Mouse (Mus musculus) brain, embryonic 18.5 days (tissue): ENCODE data around the gene Gm44790.
"Not testable (repeated sequence)": the region's sequence is repeated elsewhere in the genome, so short reads cannot be mapped to it uniquely, and the experiment has no call there.

ENCODE experiments used
- DNase-seq: peaks from one replicate; pipeline ENCODE4 v3.0.0-alpha.2; 2012; ENCODE audit warnings: low read depth, low spot score

Gene Gm44790

DNA sequence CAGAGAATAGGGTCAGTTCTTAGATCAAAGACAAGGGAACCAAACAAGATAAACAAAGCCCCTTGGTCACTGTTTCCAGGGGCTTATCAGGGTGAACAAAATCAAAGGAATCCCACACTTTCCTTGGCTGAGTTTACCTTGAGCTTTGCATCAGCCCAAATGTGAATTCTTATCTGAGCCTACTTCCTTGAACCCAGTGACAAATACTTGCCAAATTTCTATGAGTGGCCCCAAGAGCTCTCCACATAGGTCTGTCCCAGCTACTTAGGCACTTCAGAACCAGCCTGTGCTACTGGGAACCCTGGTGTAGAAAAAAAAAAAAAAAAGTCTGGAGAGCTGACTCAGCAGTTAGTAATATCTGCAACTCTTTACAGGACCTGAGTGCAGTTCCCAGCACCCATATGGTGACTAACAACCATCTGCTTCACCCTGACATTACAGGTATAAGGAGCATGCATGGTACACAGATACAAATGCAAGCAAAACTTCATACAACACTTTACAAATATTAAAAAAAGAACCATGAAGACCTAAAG is 48.3 kb downstream of the Gm44790 start:
- no peak for DNase-seq

DNA sequence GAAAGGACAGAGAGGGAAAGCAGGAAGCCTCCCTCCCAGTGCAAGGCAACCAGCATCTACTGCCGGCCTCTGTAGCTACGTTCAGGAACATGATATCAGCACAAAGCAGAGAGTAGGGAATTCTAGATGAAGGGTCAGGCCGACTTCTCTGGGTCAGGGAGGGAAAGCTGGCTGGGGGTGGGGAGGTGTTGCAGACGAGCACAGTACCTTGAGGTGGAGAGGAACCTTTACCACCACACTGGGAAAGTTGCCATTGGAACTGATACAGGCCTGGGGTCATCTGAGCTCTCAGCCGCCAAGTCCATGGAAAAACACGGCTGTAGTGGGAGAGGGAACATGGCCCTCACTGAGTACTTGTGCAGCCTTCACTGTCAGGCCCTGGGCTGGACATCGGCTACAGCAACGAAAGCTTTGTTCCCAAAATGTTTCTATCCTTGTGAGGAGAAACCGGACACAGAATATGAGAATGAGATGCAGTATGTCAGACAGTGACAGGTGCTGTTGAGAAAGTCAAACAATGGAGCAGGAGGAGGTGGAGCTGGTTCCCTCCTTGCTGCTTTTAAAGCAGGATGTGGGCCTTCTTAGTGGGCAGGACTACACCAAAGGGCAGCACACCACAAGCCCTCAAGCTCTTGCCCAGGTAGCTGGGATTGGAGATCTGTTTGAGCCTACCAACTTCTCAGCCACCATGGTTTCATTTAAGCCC is 49.2 kb downstream of the Gm44790 start:
- no peak for DNase-seq

DNA sequence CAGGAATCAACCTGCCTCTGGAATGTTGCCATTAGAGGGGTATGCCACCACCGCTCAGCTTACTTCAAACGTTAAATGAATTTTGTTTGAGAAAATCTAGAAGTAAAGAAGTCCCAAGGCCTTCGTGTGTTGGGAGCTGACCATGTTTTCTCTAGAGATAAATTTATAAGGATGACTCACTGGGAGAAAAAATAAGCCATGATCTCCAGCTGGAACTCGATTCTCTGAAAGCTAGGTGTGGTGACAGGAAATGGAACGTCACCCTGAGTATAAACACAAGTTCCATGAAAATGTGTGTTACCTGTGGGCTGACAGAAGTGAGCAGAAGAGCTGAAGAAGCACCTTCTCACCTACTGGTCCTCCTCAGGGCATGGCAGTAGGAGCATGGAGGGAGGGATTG is 50.5 kb downstream of the Gm44790 start:
- no peak for DNase-seq

DNA sequence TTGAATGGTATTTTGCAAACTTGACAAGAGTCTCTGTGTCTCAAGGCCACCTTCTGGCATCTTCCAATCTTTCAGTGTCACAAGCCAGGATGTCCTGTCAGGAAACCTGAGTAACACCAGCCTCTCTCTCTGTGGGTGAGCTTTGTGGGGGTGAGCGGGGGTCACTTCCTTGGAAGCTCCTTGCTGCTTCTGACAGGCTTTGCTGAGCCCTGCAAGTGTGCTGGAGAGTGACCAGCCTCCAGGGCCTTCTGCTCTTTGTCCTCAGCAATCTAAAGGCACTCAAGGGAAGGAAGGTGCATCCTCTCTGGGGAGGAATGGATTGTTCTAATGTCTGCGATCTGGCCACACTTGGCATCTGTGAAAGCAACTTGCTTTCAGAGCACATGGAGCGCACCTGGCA is 52.9 kb downstream of the Gm44790 start:
- no peak for DNase-seq

DNA sequence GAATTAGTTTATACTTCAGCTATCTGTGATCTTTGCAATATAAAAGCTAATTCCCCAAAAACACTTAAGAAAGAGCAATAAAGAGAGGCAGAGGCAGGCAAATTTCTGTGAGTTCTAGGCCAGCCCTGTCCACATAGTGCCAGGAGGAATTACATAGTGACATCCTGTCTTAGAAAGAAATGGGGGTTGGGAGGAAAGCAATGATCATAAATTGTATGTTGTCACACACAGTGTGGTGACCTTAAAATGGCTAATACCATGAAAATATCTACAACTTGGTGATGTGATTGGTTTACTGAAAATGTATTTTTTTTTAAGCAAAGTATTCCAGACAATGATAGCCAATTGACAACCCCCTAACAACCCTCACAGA is 53.3 kb downstream of the Gm44790 start:
- DNase-seq: no peak

DNA sequence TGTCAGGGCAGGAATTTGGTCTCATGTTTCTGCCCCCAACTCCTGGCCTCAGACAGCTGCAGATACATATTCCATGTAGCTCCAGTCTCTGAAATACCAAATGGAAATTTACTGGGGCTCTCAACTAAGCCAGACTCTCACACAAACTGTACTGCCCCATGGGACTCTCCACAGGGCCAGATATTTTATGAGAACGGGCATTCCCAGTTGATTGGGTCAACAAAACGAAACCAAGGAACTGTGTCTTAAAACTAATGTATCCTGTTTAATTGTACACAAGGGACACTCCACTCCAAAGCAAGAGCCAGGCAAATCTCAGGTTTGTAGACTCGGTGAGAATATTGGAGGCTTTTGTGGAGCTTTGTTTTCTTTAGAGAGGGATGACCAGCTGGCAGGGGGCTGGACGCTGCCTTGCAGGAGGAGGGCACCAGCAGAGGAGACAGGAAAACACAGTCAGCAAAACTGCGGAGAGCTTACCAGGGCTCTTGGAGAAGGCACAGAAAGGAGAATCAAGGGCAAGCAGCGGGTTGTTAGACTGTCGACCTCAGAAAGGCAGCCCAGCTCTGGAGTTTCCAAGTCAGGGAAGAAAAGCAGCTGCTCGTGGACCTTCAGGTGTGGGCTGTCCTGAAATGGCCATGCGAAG is 53.9 kb downstream of the Gm44790 start:
- no peak for DNase-seq

DNA sequence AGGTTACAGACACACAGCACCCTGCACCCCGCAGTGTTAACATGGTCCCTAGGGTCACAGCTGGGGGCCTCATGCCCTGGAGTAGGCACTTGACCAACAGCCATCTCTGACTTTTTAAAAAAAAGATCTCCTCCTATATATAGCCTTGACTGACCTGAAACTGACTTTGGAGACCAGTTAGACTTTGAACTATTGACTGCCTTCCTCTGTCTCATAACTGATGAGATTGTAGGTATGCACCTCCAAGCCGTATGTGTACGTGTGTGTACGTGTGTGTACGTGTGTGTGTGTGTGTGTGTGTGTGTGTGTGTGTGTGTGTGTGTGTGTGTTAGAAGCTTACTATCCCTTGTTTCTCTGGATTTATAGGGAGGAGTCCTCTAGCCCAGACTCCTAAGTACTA is 55.4 kb downstream of the Gm44790 start:
- DNase-seq: no peak

DNA sequence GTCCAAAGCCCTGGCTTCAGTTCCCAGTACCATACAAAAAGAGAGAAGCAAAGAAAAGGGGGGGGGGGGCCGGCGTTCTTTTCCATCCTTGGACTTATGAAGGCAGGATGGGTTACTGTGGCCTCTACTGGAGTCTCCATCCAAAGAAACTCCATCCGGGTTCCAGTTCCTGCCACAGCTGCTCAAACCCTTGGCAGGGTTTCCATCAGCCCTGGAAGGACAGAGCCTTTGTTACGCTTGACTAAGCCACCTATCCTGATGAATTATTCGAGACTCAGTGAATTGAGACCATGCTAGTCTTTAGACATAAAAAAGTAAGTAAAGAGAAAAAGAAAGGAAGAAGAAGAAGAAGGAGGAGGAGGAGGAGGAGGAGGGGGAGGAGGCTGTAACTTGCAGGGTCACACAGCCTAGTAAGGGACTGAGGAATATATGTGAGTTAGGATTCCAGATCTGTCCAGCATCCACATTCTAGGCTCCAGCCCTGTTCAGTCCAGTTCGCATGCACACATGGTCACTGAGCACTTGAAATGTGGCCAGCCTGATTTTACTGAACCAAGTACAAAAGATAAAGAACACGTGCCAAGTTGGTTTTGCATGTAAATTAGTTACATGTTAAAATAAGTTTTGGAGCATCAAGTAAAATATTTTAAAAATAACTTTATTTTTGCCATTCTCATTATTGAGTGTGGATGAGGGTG is 59.6 kb downstream of the Gm44790 start:
- DNase-seq: no peak

DNA sequence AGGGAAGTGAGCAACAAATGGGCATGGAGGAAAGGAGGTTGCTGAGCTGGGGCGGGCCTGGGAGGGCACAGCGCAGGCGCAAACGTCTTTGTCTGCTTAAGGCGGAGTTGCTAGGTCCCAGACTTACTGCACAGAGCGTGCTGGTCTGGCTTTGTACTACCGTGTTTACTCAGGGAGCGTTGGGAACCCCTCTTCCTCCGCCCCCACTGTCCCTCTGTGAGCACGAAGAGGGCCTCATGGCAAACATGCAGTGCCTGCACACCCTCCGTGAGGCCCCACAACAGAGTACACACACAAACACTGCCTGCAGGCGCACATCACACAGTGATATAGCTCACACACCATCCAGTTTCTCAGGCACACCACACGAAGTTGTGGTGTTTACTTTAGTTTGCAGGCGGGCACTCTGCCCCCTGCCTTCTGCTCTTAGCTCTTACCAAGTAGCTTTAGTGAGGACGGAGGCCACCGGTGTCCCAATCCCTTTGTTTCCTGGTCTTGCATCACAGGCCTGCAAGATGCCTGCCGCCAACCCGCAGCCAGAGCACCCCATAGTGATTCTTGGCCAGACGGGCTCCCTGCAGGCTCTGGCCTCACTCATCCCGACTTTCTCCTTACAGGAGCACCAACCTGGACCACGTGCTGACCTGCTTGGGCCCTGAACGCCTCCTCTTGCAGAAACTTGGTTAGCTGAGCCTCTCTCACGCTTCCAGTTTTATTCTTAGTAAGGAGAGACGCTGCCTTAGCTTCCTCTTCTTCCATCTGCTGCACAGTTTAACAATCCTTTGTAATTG is 61.1 kb downstream of the Gm44790 start:
- DNase-seq: peak; percentile 59

DNA sequence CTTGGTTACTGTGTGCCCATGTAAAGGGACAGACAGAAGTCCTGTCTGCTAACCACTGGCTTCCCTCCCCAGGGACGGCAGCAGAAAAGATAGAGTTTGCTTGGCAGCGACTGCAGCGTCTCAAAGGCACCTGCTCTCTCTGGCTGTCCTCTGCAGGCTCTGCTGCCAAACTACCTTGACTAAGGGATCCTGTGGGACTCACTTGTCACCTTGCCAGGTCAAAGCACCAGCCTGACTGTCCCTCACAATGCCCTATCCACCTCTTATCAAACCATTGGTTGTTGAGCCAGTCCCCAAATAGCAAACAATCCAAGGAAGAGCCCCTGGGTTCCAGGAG is 61.7 kb downstream of the Gm44790 start:
- no peak for DNase-seq

DNA sequence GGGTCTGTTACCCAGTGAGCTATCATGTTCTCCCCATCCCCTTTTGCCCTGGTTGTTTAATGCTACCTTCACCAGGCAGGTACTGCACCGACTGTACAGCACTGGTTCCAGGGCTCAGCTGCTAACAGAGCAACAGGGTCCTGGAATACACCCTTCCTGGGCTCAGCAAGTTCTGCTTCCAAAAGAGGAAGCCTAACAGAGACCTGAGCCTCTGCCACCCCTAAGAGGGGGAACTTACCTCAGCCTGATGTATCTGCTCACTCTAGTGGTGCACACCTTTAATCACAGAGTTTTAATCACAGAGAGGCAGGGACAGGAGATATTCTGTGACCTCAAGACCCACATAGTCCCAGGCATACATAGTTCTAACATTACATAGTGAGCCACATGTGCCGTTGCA is 63.5 kb downstream of the Gm44790 start:
- DNase-seq: no peak

DNA sequence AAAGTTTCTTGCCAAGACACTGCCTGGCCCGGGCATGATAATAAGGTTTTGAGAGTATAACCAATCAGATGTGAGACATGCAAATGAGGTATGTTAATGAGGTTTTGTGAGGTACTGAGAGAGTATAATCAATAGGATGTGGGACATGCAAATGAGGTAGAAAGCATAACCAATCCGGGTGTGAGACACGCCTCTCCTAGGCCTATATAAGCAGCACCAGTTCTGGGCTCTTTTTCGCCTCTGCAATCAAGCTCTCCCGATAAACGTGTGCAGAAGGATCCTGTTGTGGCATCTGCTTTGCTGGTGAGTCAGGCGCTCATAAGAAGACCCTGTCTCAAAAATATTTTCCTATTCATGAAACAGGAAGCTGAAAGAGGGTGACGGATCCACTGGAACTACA is 64.0 kb downstream of the Gm44790 start:
- DNase-seq: not testable (repeated sequence)

DNA sequence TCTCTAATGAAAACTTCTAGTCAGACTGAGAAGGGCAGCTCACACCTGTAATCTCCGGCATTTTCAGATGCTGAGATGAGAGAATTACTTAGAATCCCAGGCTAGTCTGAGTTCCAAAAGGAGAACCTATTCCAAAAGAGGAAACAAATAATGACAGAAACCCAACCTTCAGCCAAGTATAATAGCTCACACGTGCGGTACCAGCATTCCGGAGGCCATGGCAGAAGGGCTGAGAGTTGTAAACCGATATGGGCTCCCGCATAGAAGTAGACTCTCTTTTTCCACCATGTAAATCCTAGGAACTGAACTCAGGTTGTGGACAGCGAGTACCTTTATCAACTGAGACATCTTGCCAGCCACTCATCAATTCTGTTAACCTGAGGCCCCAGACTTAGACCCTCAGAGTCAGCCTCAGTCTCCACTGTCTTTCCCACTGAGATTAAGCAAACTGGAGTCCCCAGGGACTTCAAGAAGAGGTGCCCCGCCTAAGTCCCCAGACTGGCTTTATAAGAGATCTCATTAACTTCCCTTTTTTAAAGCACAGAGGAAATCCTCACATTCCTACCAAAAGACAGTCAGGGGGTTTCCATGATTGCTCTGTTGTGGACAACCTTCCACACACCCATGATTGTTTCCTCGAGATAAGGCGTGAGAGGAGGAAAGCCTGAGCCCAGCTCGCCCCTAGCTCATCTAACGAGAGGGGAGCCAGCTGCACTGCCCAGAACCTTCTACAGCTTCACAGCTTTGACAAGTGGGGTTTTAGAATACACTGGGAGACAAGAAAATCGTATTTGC is 67.2 kb downstream of the Gm44790 start:
- no peak for DNase-seq

DNA sequence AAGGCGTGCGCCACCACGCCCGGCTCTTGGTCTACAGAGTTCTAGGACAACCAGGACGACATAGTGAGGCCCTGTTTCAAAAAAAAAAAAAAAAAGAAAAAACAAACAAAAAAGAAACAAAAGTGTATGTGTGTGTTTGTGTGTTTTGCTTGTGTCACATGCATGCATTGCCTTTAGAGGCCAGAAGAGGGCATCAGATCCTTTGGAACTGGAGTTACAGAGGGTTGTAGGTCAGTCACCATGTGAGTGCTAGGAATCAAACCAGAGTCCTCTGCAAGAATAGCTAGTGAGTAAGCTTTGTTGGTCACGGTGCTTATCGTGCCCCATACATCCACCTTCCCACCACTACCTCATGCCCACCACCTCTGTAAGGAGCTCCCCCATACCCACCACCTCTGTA is 68.3 kb downstream of the Gm44790 start:
- DNase-seq: no peak
